ENCODE assay signal across 7 mouse cellular contexts in genomic region chr5:35523735-35524134, GRCm38 (mm10). TPM values are rescaled to one million over a fixed set of nuclear protein-coding genes. Genes with fewer than 3 reads are reported as not detected.
DNase-seq lines count a peak whose midpoint lies in the region; ATAC-seq lines count a peak whose summit lies in the region.

No protein-coding gene starts in this region.

- 1% methylated on average over 5 of the region's 5 CpGs for WGBS in forebrain, embryonic 13.5 days
- 5% methylated on average over 5 of the region's 5 CpGs for WGBS in lung, embryonic 16.5 days

- ATAC-seq in forebrain, embryonic 13.5 days: peak; percentile 52; the same call in 1 of the 2 replicates
- ATAC-seq in lung, embryonic 16.5 days (ENCODE audit: low read depth): peak; percentile 54; the same call in 1 of the 2 replicates

- H3K27me3 ChIP-seq in forebrain, embryonic 13.5 days: peaks cover 29% of the 10 kb centered on the region
- peaks cover 10% of the 10 kb centered on the region; the same call in 1 of the 2 replicates for H3K27me3 ChIP-seq in lung, embryonic 16.5 days (ENCODE audit: control insufficient read depth, insufficient read depth, low read depth, low read length)

- no peak overlapping the region for H3K4me3 ChIP-seq in forebrain, embryonic 13.5 days
- H3K4me3 ChIP-seq in lung, embryonic 16.5 days (ENCODE audit: low read length): no peak overlapping the region

- no peak overlapping the region for H3K9ac ChIP-seq in forebrain, embryonic 13.5 days
- H3K9ac ChIP-seq in lung, embryonic 16.5 days (ENCODE audit: low read length): no peak overlapping the region

- DNase-seq in B cell, adult 2 months: peak; percentile 47 to 52
- peak; percentile 51 for DNase-seq in ES-CJ7 (ENCODE audit: low read depth, low spot score)
- DNase-seq in cerebellum, adult 11 months: peak; percentile 53
- DNase-seq in kidney, postnatal 25 days: peak; percentile 64 to 84
- peak; percentile 59 to 81 for DNase-seq in right cerebral cortex, postnatal 10 days (ENCODE audit: low spot score in 2 of 2)

- H3K9me3 ChIP-seq in forebrain, embryonic 13.5 days (replicated peaks): no peaks in the 10 kb centered on the region
- no peaks in the 10 kb centered on the region for H3K9me3 ChIP-seq in lung, embryonic 16.5 days (ENCODE audit: control insufficient read depth, low read length)

- H3K27ac ChIP-seq in forebrain, embryonic 13.5 days: no peak overlapping the region
- H3K27ac ChIP-seq in lung, embryonic 16.5 days (ENCODE audit: low read length): no peak overlapping the region

- H3K4me1 ChIP-seq in forebrain, embryonic 13.5 days: peaks cover 14% of the 10 kb centered on the region
- H3K4me1 ChIP-seq in lung, embryonic 16.5 days (replicated peaks; ENCODE audit: control insufficient read depth, insufficient read depth, low read length): peaks cover 8% of the 10 kb centered on the region

- H3K36me3 ChIP-seq in forebrain, embryonic 13.5 days (ENCODE audit: poor library complexity, severe bottlenecking): no peaks in the 10 kb centered on the region
- no peaks in the 10 kb centered on the region for H3K36me3 ChIP-seq in lung, embryonic 16.5 days (ENCODE audit: control insufficient read depth, insufficient read depth, low read length)

- no peak overlapping the region for H3K4me2 ChIP-seq in forebrain, embryonic 13.5 days
- no peak overlapping the region for H3K4me2 ChIP-seq in lung, embryonic 16.5 days (ENCODE audit: low read depth, low read length)

RNA-seq across cellular contexts. Expression of gene Cpz, which starts 1.8 kb away (rescaled TPM):
- polyA plus RNA-seq in forebrain, embryonic 13.5 days (2015; fragmentation: Nextera tagmentation; extraction: Ambion mirVana): 0.37 and 0.43 TPM in 2 replicates
- 8.1 and 9.0 TPM in 2 replicates for polyA plus RNA-seq in lung, embryonic 16.5 days (2015; fragmentation: Nextera tagmentation; extraction: Ambion mirVana)

RNA-seq across cellular contexts. Expression of gene Trmt44, which starts 51.1 kb away (rescaled TPM):
- 7.3 and 9.1 TPM in 2 replicates for polyA plus RNA-seq in forebrain, embryonic 13.5 days (2015; fragmentation: Nextera tagmentation; extraction: Ambion mirVana)
- 9.1 and 10.6 TPM in 2 replicates for polyA plus RNA-seq in lung, embryonic 16.5 days (2015; fragmentation: Nextera tagmentation; extraction: Ambion mirVana)

RNA-seq across cellular contexts. Expression of gene Acox3, which starts 59.1 kb away (rescaled TPM):
- 12.0 and 15.6 TPM in 2 replicates for polyA plus RNA-seq in forebrain, embryonic 13.5 days (2015; fragmentation: Nextera tagmentation; extraction: Ambion mirVana)
- polyA plus RNA-seq in lung, embryonic 16.5 days (2015; fragmentation: Nextera tagmentation; extraction: Ambion mirVana): 13.9 and 14.3 TPM in 2 replicates
